Mouse (Mus musculus) hindbrain, embryonic 13.5 days (tissue): ENCODE measurements around the gene Fam71b. TPM values are rescaled to one million over a fixed set of nuclear protein-coding genes. Genes with fewer than 3 reads are reported as not detected.

Experiments
- ATAC-seq: fragments of 200-750 bp; cut with Nextera tagmentation; 2 replicates; pipeline ENCODE4 v1.8.0; 2017; ENCODE audit warnings: moderate TSS enrichment; ENCODE audit not compliant: low FRiP score
- H3K27ac ChIP-seq: fragments of 300-500 bp; sonication (generic); 2 replicates; pipeline ENCODE4 v1.5.1; 2015; ENCODE audit warnings: inconsistent platforms, mild to moderate bottlenecking, moderate library complexity
- H3K27me3 ChIP-seq: fragments of 300-500 bp; sonication (generic); 2 replicates; pipeline ENCODE4 v1.6.1; 2015; ENCODE audit warnings: mild to moderate bottlenecking, inconsistent platforms
- H3K36me3 ChIP-seq: fragments of 300-500 bp; sonication (generic); 2 replicates; pipeline ENCODE4 v1.6.1; 2015; ENCODE audit warnings: mild to moderate bottlenecking, inconsistent platforms
- H3K4me1 ChIP-seq: fragments of 300-500 bp; sonication (generic); replicated peaks from 2 replicates; pipeline ENCODE4 v1.6.1; 2015; ENCODE audit warnings: inconsistent platforms
- H3K4me2 ChIP-seq: fragments of 300-500 bp; sonication (generic); 2 replicates; pipeline ENCODE4 v1.6.1; 2015; ENCODE audit warnings: inconsistent platforms, mild to moderate bottlenecking, moderate library complexity
- H3K4me3 ChIP-seq: fragments of 300-500 bp; sonication (generic); 2 replicates; pipeline ENCODE4 v1.5.1; 2015; ENCODE audit warnings: mild to moderate bottlenecking, inconsistent platforms
- H3K9ac ChIP-seq: fragments of 300-500 bp; sonication (generic); 2 replicates; pipeline ENCODE4 v1.6.1; 2015; ENCODE audit warnings: mild to moderate bottlenecking, inconsistent platforms
- H3K9me3 ChIP-seq: fragments of 300-500 bp; sonication (generic); 2 replicates; pipeline ENCODE4 v1.6.1; 2016; ENCODE audit warnings: inconsistent platforms
- WGBS: fragments of 180-500 bp; shearing (Covaris S2); methylation state at CpG from one replicate; pipeline ENCODE4 v1.1.7; 2015; 5-methylcytosine and 5-hydroxymethylcytosine counted together
- polyA plus RNA-seq: library from polyadenylated mRNA; unstranded; fragments of >200 nt; fragmentation: Nextera tagmentation; extraction: Ambion mirVana; gene quantifications from 2 replicates; pipeline ENCODE4 v1.2.1, GENCODE M21; 2015

Fam71b gene
- polyA plus RNA-seq, 1 experiment from 2014 or later = not detected

- Histone ChIP-seq H3K9me3 (no peaks in the 10 kb centered on the region), H3K27me3 (no peaks in the 10 kb centered on the region), H3K27ac (no peak within 1 kb of the TSS), H3K36me3 (no peaks in the 10 kb centered on the region), H3K4me2 (no peak within 1 kb of the TSS), H3K4me1 (no peaks in the 10 kb centered on the region), H3K9ac (no peak within 1 kb of the TSS), H3K4me3 (no peak within 1 kb of the TSS)
- no peak for ATAC-seq
- WGBS = 87% methylated on average over 13 of the region's 13 CpGs
These were observed 6.8 kb upstream of the Fam71b start, which contains the start of gene Itk for GRCm38 (mm10) chr11:46389336-46390117. Gene Itk (minus strand): TSS chr11:46389515.

DNA sequence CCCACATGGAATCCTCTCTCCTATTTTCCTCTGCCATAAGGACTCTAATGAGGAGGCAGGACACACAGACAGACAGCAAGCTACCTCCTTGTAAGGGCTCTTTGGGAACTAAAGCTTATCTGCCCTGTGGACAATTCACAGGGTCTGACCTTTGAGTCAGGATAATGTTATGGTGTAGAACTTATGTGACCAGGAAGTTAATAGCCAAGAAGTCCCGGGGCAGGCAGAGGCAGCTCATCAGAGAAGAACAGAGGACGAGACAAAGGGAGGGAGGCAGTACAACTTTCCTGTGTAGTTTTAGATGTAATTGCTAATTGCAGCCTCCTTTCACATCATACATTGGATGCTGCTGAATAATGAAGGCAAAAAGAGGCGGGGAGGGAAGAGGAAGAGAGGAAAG lies 5.7 kb upstream of the Fam71b start:
- Histone ChIP-seq H3K4me3 (no peak overlapping the region), H3K4me1 (no peaks in the 10 kb centered on the region), H3K27ac (no peak overlapping the region), H3K9ac (no peak overlapping the region), H3K9me3 (no peaks in the 10 kb centered on the region), H3K27me3 (no peaks in the 10 kb centered on the region), H3K4me2 (no peak overlapping the region), H3K36me3 (no peaks in the 10 kb centered on the region)
- ATAC-seq = no peak
- 59% methylated on average over 3 of the region's 3 CpGs for WGBS

GRCm38 (mm10) chr11:46392890-46393289 lies 3.5 kb upstream of the Fam71b start:
- 89% methylated on average over 7 of the region's 7 CpGs for WGBS
- no peak for ATAC-seq
- Histone ChIP-seq H3K27ac (no peak overlapping the region), H3K4me2 (no peak overlapping the region), H3K4me3 (no peak overlapping the region), H3K36me3 (no peaks in the 10 kb centered on the region), H3K9ac (no peak overlapping the region), H3K4me1 (no peaks in the 10 kb centered on the region), H3K27me3 (no peaks in the 10 kb centered on the region), H3K9me3 (no peaks in the 10 kb centered on the region)

- Histone ChIP-seq H3K4me3 (no peak overlapping the region), H3K4me1 (no peaks in the 10 kb centered on the region), H3K9me3 (no peaks in the 10 kb centered on the region), H3K36me3 (no peaks in the 10 kb centered on the region), H3K27ac (no peak overlapping the region), H3K9ac (no peak overlapping the region), H3K4me2 (no peak overlapping the region), H3K27me3 (no peaks in the 10 kb centered on the region)
- no peak for ATAC-seq
- WGBS = 81% methylated on average over 4 of the region's 4 CpGs
These were observed 2.9 kb upstream of the Fam71b start for GRCm38 (mm10) chr11:46393413-46393812.

DNA sequence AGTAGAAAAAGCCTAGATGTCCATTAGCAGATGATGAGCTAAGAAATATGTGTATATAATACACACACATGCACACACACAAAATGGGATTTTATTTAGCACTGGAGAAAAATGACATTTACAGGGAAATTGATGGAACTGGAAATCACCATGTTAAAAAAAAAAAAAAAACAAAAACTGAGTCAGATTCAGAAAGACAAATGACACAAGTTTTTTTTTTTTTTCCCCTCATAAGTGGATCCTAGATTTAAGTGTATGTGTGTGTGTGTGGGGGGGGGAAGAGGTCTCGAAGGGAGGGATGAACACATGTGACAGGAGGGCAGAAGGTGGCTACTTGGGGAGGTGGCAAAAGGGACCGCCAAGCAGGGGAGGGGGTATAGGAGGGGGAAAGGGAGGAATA lies 1.3 kb upstream of the Fam71b start:
- Histone ChIP-seq H3K4me3 (no peak overlapping the region), H3K36me3 (no peaks in the 10 kb centered on the region), H3K4me1 (0 out of 2 replicates have a peak, but pooled peaks cover 2% of the 10 kb centered on the region), H3K9ac (no peak overlapping the region), H3K27me3 (no peaks in the 10 kb centered on the region), H3K27ac (no peak overlapping the region), H3K9me3 (no peaks in the 10 kb centered on the region), H3K4me2 (no peak overlapping the region)
- ATAC-seq = no peak
- WGBS = 88% methylated on average over 2 of the region's 2 CpGs

- Histone ChIP-seq H3K27ac (no peak overlapping the region), H3K27me3 (no peaks in the 10 kb centered on the region), H3K9ac (no peak overlapping the region), H3K36me3 (no peaks in the 10 kb centered on the region), H3K4me3 (no peak overlapping the region), H3K4me2 (no peak overlapping the region), H3K4me1 (0 out of 2 replicates have a peak, but pooled peaks cover 2% of the 10 kb centered on the region), H3K9me3 (no peaks in the 10 kb centered on the region)
- ATAC-seq = no peak
- WGBS = 91% methylated on average over 2 of the region's 2 CpGs
These were observed 661 bp upstream of the Fam71b start for GRCm38 (mm10) chr11:46395698-46396097.

GRCm38 (mm10) chr11:46396860-46397179 lies 461 bp downstream of the Fam71b start:
- Histone ChIP-seq H3K4me2 (no peak overlapping the region), H3K4me1 (0 out of 2 replicates have a peak, but pooled peaks cover 2% of the 10 kb centered on the region), H3K9ac (no peak overlapping the region), H3K9me3 (no peaks in the 10 kb centered on the region), H3K27me3 (no peaks in the 10 kb centered on the region), H3K27ac (no peak overlapping the region), H3K36me3 (no peaks in the 10 kb centered on the region), H3K4me3 (no peak overlapping the region)
- 87% methylated on average over 4 of the region's 4 CpGs for WGBS
- no peak for ATAC-seq

DNA sequence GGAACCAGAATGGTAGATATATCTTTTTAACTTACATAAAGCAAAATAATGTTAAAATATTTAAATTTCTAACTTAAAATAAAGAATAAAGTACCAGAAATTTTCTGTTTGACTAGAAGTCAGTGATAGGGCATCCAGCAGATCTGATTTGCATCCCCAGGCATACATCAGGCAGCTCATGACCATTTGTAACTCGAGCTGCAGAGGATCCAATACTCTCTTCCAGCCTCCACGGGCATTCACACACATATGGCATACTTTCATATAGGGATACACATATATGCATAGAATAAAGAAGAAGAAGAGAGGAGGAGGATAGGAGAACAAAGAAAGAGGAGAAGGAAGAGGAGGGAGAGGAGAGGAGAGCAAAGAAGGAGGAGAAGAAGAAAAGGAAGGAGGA lies 1.5 kb downstream of the Fam71b start:
- no peak for ATAC-seq
- Histone ChIP-seq H3K4me1 (0 out of 2 replicates have a peak, but pooled peaks cover 2% of the 10 kb centered on the region), H3K4me2 (no peak overlapping the region), H3K9ac (no peak overlapping the region), H3K27me3 (no peaks in the 10 kb centered on the region), H3K4me3 (no peak overlapping the region), H3K27ac (no peak overlapping the region), H3K9me3 (no peaks in the 10 kb centered on the region), H3K36me3 (no peaks in the 10 kb centered on the region)
- WGBS = 68% methylated on average over 2 of the region's 2 CpGs

DNA sequence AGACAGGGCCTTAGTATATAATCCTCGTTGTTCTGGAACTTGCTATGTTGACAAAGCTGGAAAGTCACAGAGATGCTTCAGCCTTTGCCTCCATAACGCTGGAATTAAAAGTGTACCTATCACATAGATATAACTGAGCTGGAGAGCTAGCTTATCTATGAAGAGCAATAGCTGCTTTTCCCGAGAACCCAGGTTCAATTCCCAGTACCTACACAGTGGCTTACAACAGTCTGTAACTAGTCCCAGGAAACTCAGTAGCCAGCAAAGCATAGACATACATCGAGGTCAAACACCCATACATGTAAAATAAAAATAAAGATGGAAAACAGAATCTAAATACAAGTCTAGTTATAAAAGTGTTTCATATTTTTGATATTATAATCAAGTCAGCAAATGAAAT lies 2.1 kb downstream of the Fam71b start:
- Histone ChIP-seq H3K9ac (no peak overlapping the region), H3K27ac (no peak overlapping the region), H3K9me3 (no peaks in the 10 kb centered on the region), H3K4me2 (no peak overlapping the region), H3K4me1 (0 out of 2 replicates have a peak, but pooled peaks cover 2% of the 10 kb centered on the region), H3K36me3 (no peaks in the 10 kb centered on the region), H3K4me3 (no peak overlapping the region), H3K27me3 (no peaks in the 10 kb centered on the region)
- 87% methylated on average over 4 of the region's 4 CpGs for WGBS
- no peak for ATAC-seq

DNA sequence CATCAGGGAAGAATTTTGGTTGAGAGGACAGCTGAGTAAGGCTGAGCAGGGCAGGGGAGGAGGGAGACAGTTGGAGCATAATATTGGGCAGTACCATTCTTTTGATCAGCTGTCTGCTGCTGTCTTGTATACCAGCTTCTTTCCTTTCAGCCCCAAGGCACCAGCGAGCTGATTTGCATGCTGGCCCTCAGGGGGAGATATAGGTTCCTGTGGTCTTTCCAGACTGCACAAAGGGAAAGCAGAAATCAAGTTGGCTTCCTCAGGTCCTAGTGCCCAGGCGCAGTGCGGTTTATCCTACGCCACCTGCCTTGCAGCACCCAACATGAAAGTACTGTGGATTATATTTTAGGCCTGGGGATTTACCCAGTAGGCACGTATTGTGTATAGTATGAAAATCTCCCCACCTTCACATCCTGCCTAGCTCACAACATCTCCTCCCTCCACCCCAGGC lies 2.6 kb downstream of the Fam71b start:
- 0 out of 2 replicates have a peak, but pooled peaks cover 2% of the 10 kb centered on the region for H3K4me1 ChIP-seq
- ATAC-seq = no peak
- no peak overlapping the region for H3K4me3 ChIP-seq
- H3K9me3 ChIP-seq = no peaks in the 10 kb centered on the region
- no peak overlapping the region for H3K27ac ChIP-seq
- H3K27me3 ChIP-seq = no peaks in the 10 kb centered on the region
- H3K9ac ChIP-seq = no peak overlapping the region
- 66% methylated on average over 5 of the region's 5 CpGs for WGBS
- H3K36me3 ChIP-seq = no peaks in the 10 kb centered on the region
- no peak overlapping the region for H3K4me2 ChIP-seq

DNA sequence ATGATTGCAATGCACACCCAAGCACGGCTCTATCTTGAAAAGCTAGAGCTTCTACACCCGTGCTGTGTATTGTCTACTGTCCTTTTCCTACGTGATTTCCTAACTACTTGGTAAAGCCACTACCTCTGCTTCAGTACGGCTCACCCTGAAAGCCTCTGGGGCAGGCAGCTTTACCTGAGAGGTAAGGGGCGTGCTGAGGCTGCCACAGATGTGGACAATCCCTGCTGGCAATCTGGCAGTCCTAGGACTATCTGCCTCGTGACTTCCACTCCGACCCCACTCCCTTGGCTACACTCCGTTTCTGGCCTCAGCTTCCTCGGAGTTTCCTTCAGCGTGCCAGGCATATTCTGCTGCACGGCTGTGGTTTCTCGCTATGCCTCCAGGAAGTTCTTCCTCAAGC lies 5.2 kb downstream of the Fam71b start:
- Histone ChIP-seq H3K9ac (no peak overlapping the region), H3K4me2 (no peak overlapping the region), H3K4me3 (no peak overlapping the region), H3K36me3 (no peaks in the 10 kb centered on the region), H3K27me3 (no peaks in the 10 kb centered on the region), H3K4me1 (0 out of 2 replicates have a peak, but pooled peaks cover 2% of the 10 kb centered on the region), H3K27ac (no peak overlapping the region), H3K9me3 (no peaks in the 10 kb centered on the region)
- 84% methylated on average over 12 of the region's 12 CpGs for WGBS
- no peak for ATAC-seq

DNA sequence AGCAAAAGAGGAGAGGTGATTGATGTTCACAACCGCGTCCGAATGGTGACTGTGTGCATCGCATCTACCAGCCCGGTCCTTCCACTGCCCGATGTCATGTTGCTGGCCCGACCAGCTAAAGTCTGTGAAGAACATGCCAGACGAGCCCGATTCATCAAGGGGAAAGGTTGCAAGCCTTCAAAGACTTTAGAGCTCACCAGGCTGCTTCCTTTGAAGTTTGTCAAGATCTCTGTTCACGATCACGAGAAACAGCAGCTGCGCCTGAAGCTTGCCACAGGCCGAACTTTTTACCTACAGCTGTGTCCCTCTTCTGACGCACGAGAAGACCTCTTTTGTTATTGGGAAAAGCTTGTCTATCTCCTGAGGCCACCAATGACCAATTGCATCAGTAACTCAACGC lies 8.6 kb downstream of the Fam71b start:
- Histone ChIP-seq H3K27me3 (no peaks in the 10 kb centered on the region), H3K9ac (no peak overlapping the region), H3K4me1 (no peaks in the 10 kb centered on the region), H3K4me2 (no peak overlapping the region), H3K27ac (no peak overlapping the region), H3K36me3 (no peaks in the 10 kb centered on the region), H3K9me3 (no peaks in the 10 kb centered on the region), H3K4me3 (no peak overlapping the region)
- WGBS = 86% methylated on average over 16 of the region's 16 CpGs
- ATAC-seq = no peak

- no peaks in the 10 kb centered on the region for H3K27me3 ChIP-seq
- H3K36me3 ChIP-seq = no peaks in the 10 kb centered on the region
- H3K9ac ChIP-seq = no peak overlapping the region
- H3K4me3 ChIP-seq = no peak overlapping the region
- no peaks in the 10 kb centered on the region for H3K4me1 ChIP-seq
- H3K4me2 ChIP-seq = no peak overlapping the region
- no peak overlapping the region for H3K27ac ChIP-seq
- H3K9me3 ChIP-seq = no peaks in the 10 kb centered on the region
- no peak for ATAC-seq
- 37% methylated on average over 10 of the region's 10 CpGs for WGBS
These were observed 10.4 kb downstream of the Fam71b start for GRCm38 (mm10) chr11:46406721-46407120.
